Mouse (Mus musculus) embryonic fibroblast, embryonic 13.5 days (primary cell): ENCODE results near the gene Hoxd10.

ENCODE experiments used
- CTCF ChIP-seq: IDR thresholded peaks from 2 replicates; pipeline ENCODE4 v1.5.1; 2011; ENCODE audit warnings: mild to moderate bottlenecking, control low read depth, low read length, moderate library complexity, borderline replicate concordance; ENCODE audit not compliant: insufficient read depth
- POLR2A ChIP-seq: IDR thresholded peaks from 2 replicates; pipeline ENCODE4 v1.6.1; 2011; ENCODE audit warnings: low read depth, mild to moderate bottlenecking, control low read depth, low read length, moderate library complexity

DNA sequence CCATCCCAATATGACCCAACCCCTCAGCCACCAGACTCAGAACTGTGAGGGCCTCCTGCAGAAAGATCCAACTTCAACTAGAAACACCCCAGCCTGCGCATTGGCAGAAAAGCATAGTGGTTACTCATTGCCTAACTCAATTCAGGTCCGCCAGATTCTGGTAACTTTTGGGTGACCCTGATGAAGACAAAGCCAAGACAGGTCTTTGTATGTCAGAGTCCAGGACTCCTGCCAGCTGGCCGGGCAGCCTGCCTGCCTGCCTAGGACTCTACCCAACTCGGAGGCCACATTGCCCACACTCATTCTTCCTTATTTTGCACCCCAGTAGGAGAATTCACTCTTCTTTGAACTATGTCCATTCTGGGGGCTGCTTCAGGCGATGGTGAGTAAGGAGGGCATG, 34.8 kb downstream of the Hoxd10 start, which contains the start of gene Gm28230:
- TF ChIP-seq CTCF = no peak
- no peak for TF ChIP-seq POLR2A
